Mouse (Mus musculus) hindbrain, postnatal 0 days (tissue): ENCODE measurements around the gene Cphx3. TPM values are rescaled to one million over a fixed set of nuclear protein-coding genes. Genes with fewer than 3 reads are reported as not detected.
"Not testable (repeated sequence)": the region's sequence is repeated elsewhere in the genome, so short reads cannot be mapped to it uniquely, and the experiment has no call there.

ENCODE experiments used
- ATAC-seq: fragments of 200-750 bp; cut with Nextera tagmentation; 2 replicates; pipeline ENCODE4 v1.8.0; 2017; ENCODE audit warnings: mild to moderate bottlenecking, moderate TSS enrichment, moderate library complexity
- DNase-seq: peaks from one replicate; pipeline ENCODE4 v3.0.0-alpha.2; 2015; ENCODE audit warnings: low spot score
- H3K27ac ChIP-seq: fragments of 300-500 bp; sonication (generic); 2 replicates; pipeline ENCODE4 v1.5.1; 2014; ENCODE audit warnings: mild to moderate bottlenecking
- H3K27me3 ChIP-seq: fragments of 300-500 bp; sonication (generic); 2 replicates; pipeline ENCODE4 v1.6.1; 2014; ENCODE audit warnings: low read length, mixed read lengths; ENCODE audit not compliant: insufficient read depth
- H3K36me3 ChIP-seq: fragments of 300-500 bp; sonication (generic); 2 replicates; pipeline ENCODE4 v1.6.1; 2014; ENCODE audit warnings: low read length, mixed read lengths; ENCODE audit not compliant: insufficient read depth
- H3K4me1 ChIP-seq: fragments of 300-500 bp; sonication (generic); 2 replicates; pipeline ENCODE4 v1.6.1; 2014; ENCODE audit warnings: antibody characterized with exemption, low read length, mixed read lengths; ENCODE audit not compliant: insufficient read depth
- H3K4me2 ChIP-seq: fragments of 300-500 bp; sonication (generic); 2 replicates; pipeline ENCODE4 v1.6.1; 2014; ENCODE audit warnings: low read depth, mild to moderate bottlenecking, low read length, moderate library complexity, mixed read lengths
- H3K4me3 ChIP-seq: fragments of 300-500 bp; sonication (generic); 2 replicates; pipeline ENCODE4 v1.5.1; 2014; ENCODE audit warnings: low read length
- H3K9ac ChIP-seq: fragments of 300-500 bp; sonication (generic); replicated peaks from 2 replicates; pipeline ENCODE4 v1.6.1; 2014; ENCODE audit warnings: mild to moderate bottlenecking, low read length, moderate library complexity, mixed read lengths
- H3K9me3 ChIP-seq: fragments of 300-500 bp; sonication (generic); 2 replicates; pipeline ENCODE4 v1.6.1; 2016; ENCODE audit warnings: low read length, mixed read lengths
- WGBS: fragments of 180-500 bp; shearing (Covaris S2); extraction: QIAGEN DNeasy Blood & Tissue Kit; methylation state at CpG from one replicate; pipeline ENCODE4 v1.1.7; 2014; 5-methylcytosine and 5-hydroxymethylcytosine counted together
- polyA plus RNA-seq: library from polyadenylated mRNA; unstranded; fragments of >200 nt; fragmentation: Nextera tagmentation; extraction: Ambion mirVana; gene quantifications from 2 replicates; pipeline ENCODE4 v1.2.1, GENCODE M21; 2015
- total RNA-seq: library from RNA; depleted of rRNA; stranded (reverse); fragments of >200 nt; gene quantifications from 2 replicates; pipeline ENCODE4 v1.2.3, GENCODE M21; 2014

Gene Cphx3
- total and polyA plus RNA-seq, 2 experiments from 2014 or later: not detected

DNA sequence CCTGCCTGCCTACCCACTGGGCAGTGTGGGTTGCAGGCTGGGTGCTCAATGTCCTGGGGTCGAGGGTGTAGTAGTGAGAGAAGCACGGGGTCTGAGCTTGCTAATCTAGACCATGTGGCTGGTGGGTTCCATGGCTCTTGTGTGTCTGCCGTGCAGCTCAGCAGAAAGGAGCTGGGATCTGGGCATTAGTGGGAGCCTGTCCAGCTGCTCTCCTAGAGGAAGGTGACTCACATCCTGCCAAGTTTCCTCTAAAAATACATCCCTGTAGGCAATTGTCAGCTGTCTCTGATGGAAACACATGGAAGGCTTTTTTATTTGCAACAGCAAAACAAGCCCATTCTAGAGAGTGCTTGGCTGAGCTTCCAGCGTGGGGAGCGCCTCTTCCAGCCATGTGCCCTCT lies 80.3 kb downstream of the Cphx3 start:
- not testable (repeated sequence) for ATAC-seq, H3K4me3 ChIP-seq

DNA sequence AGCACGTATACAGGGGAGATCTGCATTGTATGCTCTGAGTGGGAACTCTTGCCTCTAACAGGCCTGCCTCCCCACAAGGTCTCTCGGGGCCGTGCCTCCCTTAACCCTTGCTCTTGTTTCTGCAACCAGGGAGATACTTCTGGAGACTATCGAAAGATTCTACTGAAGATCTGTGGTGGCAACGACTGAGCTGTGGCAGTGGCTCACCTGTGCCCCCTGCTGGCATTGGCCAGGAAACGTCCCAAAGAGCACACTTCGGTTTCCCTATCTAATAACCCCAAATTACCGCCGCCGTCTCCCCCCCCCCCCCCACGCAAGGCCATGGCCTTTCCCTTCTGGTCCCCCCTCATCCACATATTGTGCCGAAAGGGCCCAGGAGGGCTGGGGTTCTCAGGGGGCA lies 83.2 kb downstream of the Cphx3 start:
- not testable (repeated sequence) for H3K27me3 ChIP-seq, H3K36me3 ChIP-seq, ATAC-seq, H3K4me3 ChIP-seq, H3K27ac ChIP-seq, H3K9me3 ChIP-seq, DNase-seq, H3K4me2 ChIP-seq, H3K4me1 ChIP-seq, H3K9ac ChIP-seq
- no CpG with 5 or more reads among the region's 12 CpGs for WGBS

More for the DNA sequence above, 80.3 kb downstream of the Cphx3 start:
- H3K27ac ChIP-seq, H3K9me3 ChIP-seq, H3K27me3 ChIP-seq, DNase-seq, H3K4me1 ChIP-seq, H3K36me3 ChIP-seq, H3K9ac ChIP-seq, H3K4me2 ChIP-seq: not testable (repeated sequence)
- WGBS: no CpG with 5 or more reads among the region's 5 CpGs

DNA sequence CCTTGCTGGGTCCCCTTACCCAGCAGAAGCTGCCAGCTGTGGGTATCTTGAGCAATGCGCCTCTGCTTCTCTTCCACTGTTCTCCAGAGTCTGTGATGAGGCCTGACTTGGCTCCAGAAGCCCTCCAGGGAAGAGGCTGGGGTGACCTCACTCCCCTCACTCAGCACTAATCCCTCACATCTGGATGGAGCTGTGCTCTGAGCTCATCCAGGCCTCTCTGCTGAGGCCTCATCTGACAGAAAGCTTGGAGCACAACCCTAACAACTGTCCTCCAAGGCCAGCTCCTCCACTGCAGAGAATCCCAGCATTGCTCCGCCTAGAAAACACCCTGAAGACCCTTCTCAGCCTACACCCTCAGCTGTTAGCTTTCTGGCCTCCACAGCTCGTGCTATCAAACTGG lies 91.9 kb downstream of the Cphx3 start:
- H3K9me3 ChIP-seq, H3K36me3 ChIP-seq, DNase-seq, H3K27ac ChIP-seq, H3K4me1 ChIP-seq, ATAC-seq, H3K27me3 ChIP-seq, H3K4me2 ChIP-seq, H3K4me3 ChIP-seq, H3K9ac ChIP-seq: not testable (repeated sequence)
- no CpG with 5 or more reads among the region's 3 CpGs for WGBS

DNA sequence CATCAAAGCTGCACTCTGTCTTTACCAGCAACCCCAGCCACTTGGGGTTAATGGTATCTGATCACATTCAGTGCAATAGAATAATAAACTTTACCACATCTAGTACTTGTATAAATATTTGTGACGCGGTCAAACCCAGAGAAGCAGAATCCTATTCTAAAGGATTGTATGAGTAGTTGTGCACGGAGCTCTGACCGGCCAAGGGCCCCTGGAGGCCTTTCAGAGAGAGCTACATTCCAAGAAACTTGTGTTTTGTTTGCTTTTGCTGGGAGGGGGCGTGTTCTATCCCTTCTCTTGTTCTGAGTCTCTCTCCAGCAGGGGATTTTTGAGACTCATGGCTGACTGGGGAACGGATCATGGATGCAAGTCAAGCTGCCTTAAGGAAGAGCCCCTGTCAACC lies 92.9 kb downstream of the Cphx3 start:
- no CpG with 5 or more reads among the region's 6 CpGs for WGBS

DNA sequence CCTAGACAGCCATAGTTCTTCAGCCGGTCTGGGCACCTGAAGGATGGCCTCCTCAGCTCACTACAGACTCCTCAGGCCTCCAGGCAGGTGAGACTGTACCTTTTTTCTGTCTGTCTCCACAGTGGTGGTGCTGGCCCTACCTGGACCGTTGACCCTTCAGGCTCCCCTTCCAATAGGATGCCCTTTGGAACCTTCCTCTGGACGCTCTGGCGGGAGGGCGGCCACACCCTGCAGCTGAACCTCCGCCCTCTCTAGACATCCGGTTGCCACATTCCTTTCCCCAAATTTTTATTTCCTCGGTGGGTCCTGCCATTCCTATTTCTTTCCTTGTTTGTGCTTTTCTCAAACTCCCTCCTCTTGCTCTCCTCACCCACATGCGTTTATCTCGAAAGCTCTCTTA lies 99.6 kb downstream of the Cphx3 start:
- WGBS: no CpG with 5 or more reads among the region's 10 CpGs
- H3K4me3 ChIP-seq, H3K9ac ChIP-seq, H3K9me3 ChIP-seq, H3K4me1 ChIP-seq, DNase-seq, H3K27ac ChIP-seq, H3K4me2 ChIP-seq, H3K27me3 ChIP-seq, ATAC-seq, H3K36me3 ChIP-seq: not testable (repeated sequence)

More for the DNA sequence above, 92.9 kb downstream of the Cphx3 start:
- not testable (repeated sequence) for ATAC-seq, H3K9me3 ChIP-seq, H3K27ac ChIP-seq, H3K4me3 ChIP-seq, H3K9ac ChIP-seq, H3K27me3 ChIP-seq, H3K4me2 ChIP-seq, DNase-seq, H3K4me1 ChIP-seq, H3K36me3 ChIP-seq

DNA sequence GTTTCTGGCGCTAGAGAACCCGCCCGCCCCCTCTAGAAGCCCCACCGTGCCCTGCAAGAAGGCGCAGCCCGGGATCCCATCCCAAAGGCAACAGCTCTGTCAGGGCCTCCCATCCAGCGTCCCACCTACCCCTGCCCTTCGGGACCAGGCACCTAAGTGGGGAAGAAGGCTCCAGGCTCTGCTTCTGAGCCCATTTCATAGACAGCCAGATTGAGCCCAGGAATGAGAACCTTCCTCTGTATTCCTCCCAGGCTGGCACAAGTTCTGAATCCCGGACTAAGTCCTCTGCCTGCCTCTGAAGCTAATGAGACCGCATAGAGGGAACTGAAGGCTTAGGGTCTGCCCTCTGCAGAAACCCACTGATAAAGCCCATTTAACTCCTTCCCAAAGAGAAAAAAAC lies 100.3 kb downstream of the Cphx3 start, which contains the start of gene Plac9b:
TSS of gene Plac9b (minus strand) at position 101 of the 400 bp plus-strand sequence.
- H3K9ac ChIP-seq, H3K27me3 ChIP-seq, H3K4me3 ChIP-seq, H3K4me1 ChIP-seq, H3K27ac ChIP-seq, H3K4me2 ChIP-seq, H3K36me3 ChIP-seq, DNase-seq, H3K9me3 ChIP-seq, ATAC-seq: not testable (repeated sequence)
- WGBS: no CpG with 5 or more reads among the region's 10 CpGs

DNA sequence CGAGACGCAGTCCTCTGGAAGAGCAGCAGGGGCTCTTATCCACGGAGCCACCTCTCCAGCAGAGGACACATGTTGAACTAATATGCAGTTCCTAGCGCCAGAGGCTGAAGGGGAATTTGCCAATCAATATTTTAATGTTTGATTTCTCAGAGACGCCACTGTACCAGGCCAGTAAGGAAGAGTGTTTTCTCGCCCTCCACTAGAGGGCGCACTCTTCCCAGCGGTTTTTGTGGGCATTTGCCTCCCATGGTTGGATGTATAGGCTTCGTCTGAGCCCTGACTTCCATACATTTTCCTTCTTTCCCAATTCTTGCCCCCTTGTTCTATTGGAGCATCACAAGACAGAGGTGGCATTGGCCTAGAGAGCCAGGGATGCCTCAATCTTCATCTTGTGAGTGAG lies 104.5 kb downstream of the Cphx3 start:
- not testable (repeated sequence) for DNase-seq, H3K4me3 ChIP-seq, H3K4me2 ChIP-seq, H3K4me1 ChIP-seq, H3K36me3 ChIP-seq, H3K27me3 ChIP-seq, ATAC-seq, H3K9me3 ChIP-seq, H3K27ac ChIP-seq, H3K9ac ChIP-seq
- no CpG with 5 or more reads among the region's 9 CpGs for WGBS

DNA sequence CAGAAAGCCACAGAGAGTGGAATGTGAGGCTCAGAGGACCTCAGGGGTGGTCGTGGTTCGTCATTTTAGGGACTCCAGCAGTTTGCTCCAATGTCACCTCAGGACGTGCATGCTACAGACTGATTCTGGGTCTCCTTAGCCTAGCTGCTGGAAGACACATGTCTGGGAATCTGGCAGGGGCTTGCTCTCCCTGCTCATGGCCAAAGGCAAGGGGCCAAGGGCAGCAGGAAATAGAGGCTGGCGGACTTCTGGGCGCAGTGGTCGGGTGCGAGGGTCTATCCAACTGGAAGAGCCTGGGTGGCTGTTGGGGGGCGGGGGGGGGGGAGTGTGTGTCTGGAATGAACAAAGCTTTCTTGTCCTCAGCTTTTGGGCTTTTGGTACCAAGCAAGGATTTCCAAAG lies 106.3 kb downstream of the Cphx3 start:
- H3K27ac ChIP-seq, H3K27me3 ChIP-seq, H3K4me3 ChIP-seq, H3K36me3 ChIP-seq, H3K9ac ChIP-seq, H3K4me1 ChIP-seq, DNase-seq, H3K4me2 ChIP-seq, H3K9me3 ChIP-seq: not testable (repeated sequence)
- WGBS: no CpG with 5 or more reads among the region's 8 CpGs
- ATAC-seq: peak; percentile 76

DNA sequence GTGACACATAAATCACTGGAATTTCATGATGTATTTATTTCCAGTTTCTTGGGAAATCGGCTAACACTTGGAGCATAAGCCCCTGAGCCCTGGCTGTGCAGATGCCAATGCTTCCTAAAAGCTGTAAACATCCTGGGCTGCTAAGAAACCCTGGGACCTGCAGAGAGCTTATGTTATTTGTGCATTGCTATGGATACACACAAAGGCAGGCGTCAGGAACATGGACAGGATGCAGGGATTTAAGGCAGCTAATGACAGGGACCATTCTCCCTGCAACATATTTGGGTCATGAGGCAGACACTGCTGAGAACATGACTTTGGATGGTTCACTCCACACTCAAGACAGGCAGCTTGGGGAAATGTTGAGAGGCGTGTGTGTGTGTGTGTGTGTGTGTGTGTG lies 115.8 kb downstream of the Cphx3 start:
- not testable (repeated sequence) for H3K36me3 ChIP-seq, H3K4me3 ChIP-seq, H3K9me3 ChIP-seq, H3K27ac ChIP-seq, H3K27me3 ChIP-seq, H3K4me2 ChIP-seq, ATAC-seq, DNase-seq, H3K4me1 ChIP-seq, H3K9ac ChIP-seq
- WGBS: no CpG with 5 or more reads among the region's 3 CpGs

DNA sequence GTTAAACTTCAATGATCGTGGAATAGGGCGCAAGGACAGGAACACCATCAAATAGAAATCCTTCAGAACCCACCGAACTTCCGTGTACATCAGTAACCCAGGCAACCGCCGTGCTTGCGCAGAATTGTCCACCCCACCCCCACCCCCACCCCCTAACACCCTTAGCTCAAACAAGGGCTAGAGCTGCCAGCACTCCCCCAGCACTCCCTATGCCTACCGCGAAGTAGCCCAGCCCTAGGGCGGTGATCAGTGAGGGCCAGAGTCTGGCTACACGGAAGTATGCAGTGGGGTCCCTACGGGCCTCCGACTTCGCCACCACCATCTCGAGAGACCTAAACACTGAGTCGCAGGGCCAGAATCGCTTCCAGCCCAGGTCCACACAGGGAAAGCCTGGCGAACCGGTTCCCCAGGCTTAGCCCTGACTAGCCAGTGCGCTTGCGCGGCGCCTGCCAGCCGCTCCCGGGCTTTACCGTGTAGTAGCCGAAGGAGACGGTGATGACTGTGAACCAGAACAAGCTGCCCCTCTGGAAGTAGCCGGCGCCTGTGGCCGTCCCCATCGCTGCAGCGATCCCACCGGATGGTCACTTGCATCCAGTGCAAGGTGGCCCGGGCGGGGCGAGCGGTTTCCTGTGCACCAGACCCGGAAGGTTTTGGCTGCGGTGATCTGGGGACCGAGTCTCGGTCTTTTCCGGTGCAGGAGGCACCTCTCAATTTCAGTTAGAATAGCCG lies 124.3 kb downstream of the Cphx3 start:
- not testable (repeated sequence) for H3K4me3 ChIP-seq, H3K9me3 ChIP-seq, DNase-seq, H3K4me2 ChIP-seq, H3K4me1 ChIP-seq, H3K9ac ChIP-seq, H3K36me3 ChIP-seq, H3K27me3 ChIP-seq, H3K27ac ChIP-seq
- WGBS: no CpG with 5 or more reads among the region's 44 CpGs
- ATAC-seq: peak; percentile 94
